Comparison of ENCODE assay signal across 19 mouse cellular contexts in genomic region chr6:84806132-84806730, GRCm38 (mm10).
DNase-seq lines count a peak whose midpoint lies in the region; ATAC-seq lines count a peak whose summit lies in the region.
"Had no signal": no experiment of that assay in that cellular context is flagged by ENCODE, and none has a peak within 500 bp of the region (broad histone marks: within the 10 kb centered on the region; RNA-seq: fewer than 3 reads in every experiment).

No protein-coding gene starts in this region.

- no peak overlapping the region for H3K9ac ChIP-seq in hindbrain, embryonic 15.5 days
- H3K9ac ChIP-seq in hindbrain, embryonic 12.5 days = no peak overlapping the region
- H3K9ac ChIP-seq: embryonic facial prominence, embryonic 12.5 days; forebrain, embryonic 15.5 days had no signal

- peak; percentile 66; the same call in 1 of the 2 replicates for ATAC-seq in hindbrain, embryonic 15.5 days (ENCODE audit: low FRiP score, low read depth)
- no peak for ATAC-seq in hindbrain, embryonic 12.5 days (ENCODE audit: low FRiP score)
- ATAC-seq: forebrain, embryonic 15.5 days; inflammation-experienced regulatory T-cells, adult 6 months; intestine, postnatal 0 days had no signal

- DNase-seq in left cerebral cortex, postnatal 4 days = peak; percentile 10
- DNase-seq in left cerebral cortex, postnatal 25 days (ENCODE audit: low spot score in 2 of 2) = no peak
- DNase-seq in A20 (ENCODE audit: low read depth, low spot score) (peak; percentile 3), adipocyte (ENCODE audit: low spot score) (peak; percentile 37), MN1 (ENCODE audit: low spot score) (no peak)
- DNase-seq: adrenal gland, postnatal 14 days; cerebellum, adult 18-20 months; cerebellum, postnatal 14 days; gastrocnemius, postnatal 10 days; heart, adult 18-20 months; heart, postnatal 10 days; heart, postnatal 4 days had no signal

- no peaks in the 10 kb centered on the region for H3K27me3 ChIP-seq in hindbrain, embryonic 15.5 days
- no peaks in the 10 kb centered on the region for H3K27me3 ChIP-seq in hindbrain, embryonic 12.5 days
- H3K27me3 ChIP-seq: embryonic facial prominence, embryonic 12.5 days; forebrain, embryonic 15.5 days had no signal

- H3K4me3 ChIP-seq in hindbrain, embryonic 15.5 days = no peak overlapping the region
- no peak overlapping the region for H3K4me3 ChIP-seq in hindbrain, embryonic 12.5 days
- H3K4me3 ChIP-seq: embryonic facial prominence, embryonic 12.5 days; forebrain, embryonic 15.5 days; heart, embryonic 10.5 days had no signal

- no peak overlapping the region for H3K27ac ChIP-seq in hindbrain, embryonic 15.5 days (replicated peaks)
- H3K27ac ChIP-seq in hindbrain, embryonic 12.5 days = no peak overlapping the region
- H3K27ac ChIP-seq: embryonic facial prominence, embryonic 12.5 days; forebrain, embryonic 15.5 days; heart, embryonic 10.5 days had no signal

- WGBS in hindbrain, embryonic 15.5 days = 52% methylated on average over 2 of the region's 2 CpGs
- WGBS in hindbrain, embryonic 12.5 days = 65% methylated on average over 2 of the region's 2 CpGs

- no peaks in the 10 kb centered on the region for H3K9me3 ChIP-seq in hindbrain, embryonic 15.5 days
- H3K9me3 ChIP-seq in hindbrain, embryonic 12.5 days (replicated peaks) = no peaks in the 10 kb centered on the region
- H3K9me3 ChIP-seq: embryonic facial prominence, embryonic 12.5 days; forebrain, embryonic 15.5 days; heart, embryonic 10.5 days had no signal

- no peak overlapping the region for H3K4me2 ChIP-seq in hindbrain, embryonic 15.5 days
- H3K4me2 ChIP-seq in hindbrain, embryonic 12.5 days (replicated peaks) = no peak overlapping the region
- H3K4me2 ChIP-seq: embryonic facial prominence, embryonic 12.5 days; forebrain, embryonic 15.5 days had no signal

- intact Hi-C loops in left cerebral cortex, postnatal 4 days (cut with DNase I) = no loop called here
- intact Hi-C loops in left cerebral cortex, postnatal 25 days (cut with DNase I) = no loop called here

- H3K4me1 ChIP-seq in hindbrain, embryonic 15.5 days (replicated peaks) = no peaks in the 10 kb centered on the region; the same call in 1 of the 2 replicates
- H3K4me1 ChIP-seq in hindbrain, embryonic 12.5 days = no peaks in the 10 kb centered on the region
- H3K4me1 ChIP-seq: embryonic facial prominence, embryonic 12.5 days had no signal

- H3K36me3 ChIP-seq in hindbrain, embryonic 15.5 days = no peaks in the 10 kb centered on the region
- no peaks in the 10 kb centered on the region for H3K36me3 ChIP-seq in hindbrain, embryonic 12.5 days
- H3K36me3 ChIP-seq: embryonic facial prominence, embryonic 12.5 days; heart, embryonic 10.5 days had no signal

Comparison
In these comparisons a context has a peak if more than half of its experiments do, and no peak if none do; other contexts are left out.
1. DNase-seq: peak in left cerebral cortex, postnatal 4 days (single experiment), A20 (single experiment) and adipocyte (single experiment); none in left cerebral cortex, postnatal 25 days (0 of 2) and MN1 (single experiment).